Mouse (Mus musculus): Measurements from ENCODE around the gene Olfr1418. TPM values are rescaled to one million over a fixed set of nuclear protein-coding genes. Genes with fewer than 3 reads are reported as not detected.

Gene Olfr1418
- polyA plus RNA-seq, 1 experiment from 2014 or later: not detected

DNA sequence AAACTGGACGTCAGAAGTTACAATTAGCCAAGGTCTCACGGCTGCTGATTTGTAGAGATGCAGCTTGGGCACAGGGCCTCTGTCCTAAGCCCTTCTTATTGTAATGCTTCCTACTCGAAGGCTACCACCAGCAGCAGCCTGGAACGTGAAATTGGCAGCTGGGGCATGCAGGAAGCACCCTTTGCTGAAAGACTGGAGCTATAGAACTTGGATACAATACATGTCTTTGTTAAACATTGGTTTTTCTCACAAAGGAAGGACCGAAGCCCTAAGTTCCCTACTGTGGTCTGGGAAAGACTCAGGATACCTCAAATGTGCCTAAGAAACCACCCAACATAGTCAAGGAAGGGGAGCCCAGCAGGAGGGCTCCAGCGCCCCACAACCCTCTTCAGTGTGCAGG lies 53.0 kb downstream of the Olfr1418 start:
- Histone ChIP-seq H3K4me1 (replicated peaks) (peaks cover 15% of the 10 kb centered on the region; the same call in 1 of the 2 replicates), H3K4me2 (no peak overlapping the region), H3K4me3 (no peak overlapping the region), H3K27ac (no peak overlapping the region), H3K27me3 (no peaks in the 10 kb centered on the region), H3K9me3 (no peaks in the 10 kb centered on the region), H3K36me3 (no peaks in the 10 kb centered on the region), H3K9ac (no peak overlapping the region)
- ATAC-seq (ENCODE audit: low FRiP score): no peak
- 29% methylated on average over 6 of the region's 6 CpGs for WGBS

DNA sequence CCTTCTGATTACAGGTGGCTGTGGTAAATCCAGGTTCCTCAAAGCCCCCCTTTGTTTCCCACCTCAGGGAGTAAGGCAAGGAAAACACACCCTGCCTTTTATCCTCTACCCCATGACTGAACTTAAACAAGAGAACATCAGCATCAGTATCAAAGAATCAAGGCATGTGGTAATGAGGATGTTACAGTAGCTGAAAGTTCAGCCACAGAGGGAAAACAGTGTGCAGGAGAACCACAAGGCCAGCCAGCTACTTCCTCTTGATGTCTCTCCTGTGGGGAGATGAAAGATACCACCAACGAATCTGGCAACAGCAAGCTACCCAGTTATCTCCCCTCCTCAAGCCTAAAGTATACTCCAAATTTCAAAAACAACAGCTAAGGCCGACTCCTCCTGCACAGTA lies 53.6 kb downstream of the Olfr1418 start:
- no peak for ATAC-seq (ENCODE audit: low FRiP score)
- no peak overlapping the region for H3K4me3 ChIP-seq
- H3K4me2 ChIP-seq: no peak overlapping the region
- H3K27ac ChIP-seq: no peak overlapping the region
- H3K9ac ChIP-seq: no peak overlapping the region
- no peaks in the 10 kb centered on the region for H3K27me3 ChIP-seq
- WGBS: 69% methylated on average over 2 of the region's 2 CpGs
- H3K9me3 ChIP-seq: no peaks in the 10 kb centered on the region
- H3K36me3 ChIP-seq: no peaks in the 10 kb centered on the region
- H3K4me1 ChIP-seq (replicated peaks): peaks cover 11% of the 10 kb centered on the region; the same call in 1 of the 2 replicates

DNA sequence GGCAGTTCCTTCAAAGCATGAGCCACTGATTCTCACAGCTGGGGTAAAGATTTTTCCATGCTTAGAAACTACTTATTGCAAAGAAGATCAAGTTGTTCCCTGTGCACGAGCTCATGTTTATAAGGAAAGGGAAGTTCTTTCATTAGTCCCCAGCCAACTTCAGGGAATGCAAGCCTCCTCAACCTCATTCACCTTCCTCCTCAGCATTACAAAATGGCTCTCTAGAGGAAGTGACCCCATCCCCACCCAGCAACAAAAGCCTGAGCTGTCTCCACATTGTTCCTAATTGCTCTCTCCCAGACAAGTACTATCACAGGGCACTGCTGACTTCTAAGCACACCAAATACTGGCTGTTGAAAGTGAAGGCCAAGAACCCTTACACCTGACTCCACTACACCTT lies 56.4 kb downstream of the Olfr1418 start:
- ATAC-seq (ENCODE audit: low FRiP score): no peak
- H3K9me3 ChIP-seq: no peaks in the 10 kb centered on the region
- H3K27me3 ChIP-seq: no peaks in the 10 kb centered on the region
- H3K4me1 ChIP-seq (replicated peaks): no peaks in the 10 kb centered on the region
- WGBS: 66% methylated on average over 1 of the region's 1 CpGs
- no peak overlapping the region for H3K4me3 ChIP-seq
- H3K4me2 ChIP-seq: no peak overlapping the region
- H3K27ac ChIP-seq: no peak overlapping the region
- H3K9ac ChIP-seq: no peak overlapping the region
- no peaks in the 10 kb centered on the region for H3K36me3 ChIP-seq

Other genes with a start within 250 kb of the Olfr1418 start
- 0.10 and 0.16 TPM in 2 replicates for gene Ms4a2, start 237.3 kb downstream of the Olfr1418 start, polyA plus RNA-seq (2015; fragmentation: Nextera tagmentation; extraction: Ambion mirVana)
- gene Ms4a3, start 220.2 kb downstream of the Olfr1418 start, polyA plus RNA-seq (2015; fragmentation: Nextera tagmentation; extraction: Ambion mirVana): not detected in 2 replicates
- not detected in 2 replicates for gene Oosp2, start 200.5 kb downstream of the Olfr1418 start, polyA plus RNA-seq (2015; fragmentation: Nextera tagmentation; extraction: Ambion mirVana)
- not detected in 2 replicates for gene Oosp1, start 169.9 kb downstream of the Olfr1418 start, polyA plus RNA-seq (2015; fragmentation: Nextera tagmentation; extraction: Ambion mirVana)
- gene Oosp3, start 164.0 kb downstream of the Olfr1418 start, polyA plus RNA-seq (2015; fragmentation: Nextera tagmentation; extraction: Ambion mirVana): not detected in 2 replicates
- not detected in 2 replicates for gene Gif, start 113.5 kb downstream of the Olfr1418 start, polyA plus RNA-seq (2015; fragmentation: Nextera tagmentation; extraction: Ambion mirVana)
- 44.3 and 44.9 TPM in 2 replicates for gene Mrpl16, start 90.7 kb downstream of the Olfr1418 start, polyA plus RNA-seq (2015; fragmentation: Nextera tagmentation; extraction: Ambion mirVana)
- 11.3 and 12.8 TPM in 2 replicates for gene Stx3, start 41.7 kb downstream of the Olfr1418 start, polyA plus RNA-seq (2015; fragmentation: Nextera tagmentation; extraction: Ambion mirVana)
- gene Olfr1417, start 21.8 kb downstream of the Olfr1418 start, polyA plus RNA-seq (2015; fragmentation: Nextera tagmentation; extraction: Ambion mirVana): not detected in 2 replicates
- not detected in 2 replicates for gene Olfr1419, start 14.0 kb upstream of the Olfr1418 start, polyA plus RNA-seq (2015; fragmentation: Nextera tagmentation; extraction: Ambion mirVana)
- not detected in 2 replicates for gene Olfr1420, start 25.5 kb upstream of the Olfr1418 start, polyA plus RNA-seq (2015; fragmentation: Nextera tagmentation; extraction: Ambion mirVana)
- gene Patl1, start 51.3 kb upstream of the Olfr1418 start, polyA plus RNA-seq (2015; fragmentation: Nextera tagmentation; extraction: Ambion mirVana): 19.6 and 19.8 TPM in 2 replicates
- 3.9 and 4.3 TPM in 2 replicates for gene Osbp, start 104.9 kb upstream of the Olfr1418 start, polyA plus RNA-seq (2015; fragmentation: Nextera tagmentation; extraction: Ambion mirVana)
- gene Olfr1423, start 180.3 kb upstream of the Olfr1418 start, polyA plus RNA-seq (2015; fragmentation: Nextera tagmentation; extraction: Ambion mirVana): not detected in 2 replicates
- not detected in 2 replicates for gene Olfr1424, start 201.6 kb upstream of the Olfr1418 start, polyA plus RNA-seq (2015; fragmentation: Nextera tagmentation; extraction: Ambion mirVana)
- gene Olfr1425, start 216.7 kb upstream of the Olfr1418 start, polyA plus RNA-seq (2015; fragmentation: Nextera tagmentation; extraction: Ambion mirVana): not detected in 2 replicates
- gene Olfr1426, start 230.9 kb upstream of the Olfr1418 start, polyA plus RNA-seq (2015; fragmentation: Nextera tagmentation; extraction: Ambion mirVana): not detected in 2 replicates
- gene Olfr1427, start 242.3 kb upstream of the Olfr1418 start, polyA plus RNA-seq (2015; fragmentation: Nextera tagmentation; extraction: Ambion mirVana): not detected in 2 replicates